ENCODE assay signal across 8 mouse cellular contexts in the genomic region with DNA sequence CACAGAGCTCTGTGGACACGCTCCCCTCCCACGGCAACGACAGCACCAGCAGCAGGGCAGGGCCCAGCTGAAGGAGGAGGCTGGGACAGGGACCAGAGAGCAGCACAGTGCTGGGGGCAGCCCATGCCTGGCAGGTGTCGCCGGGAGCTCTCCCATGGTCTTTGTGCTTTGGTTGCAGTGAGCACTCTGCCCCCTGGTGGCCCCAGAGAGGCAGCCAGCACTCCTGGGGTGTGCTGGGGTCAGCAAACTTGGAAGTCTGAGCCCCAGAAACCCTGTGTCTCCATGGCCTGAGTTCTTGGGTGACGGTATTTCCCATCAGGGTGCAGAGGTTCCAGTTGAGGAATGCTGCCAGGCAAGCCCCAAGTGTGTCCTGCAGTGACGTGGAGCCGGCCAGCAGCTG. TPM values are rescaled to one million over a fixed set of nuclear protein-coding genes. Genes with fewer than 3 reads are reported as not detected.
A peak's percentile ranks its signal among the peaks of the same experiment; 100 is the strongest.
DNase-seq lines count a peak whose midpoint lies in the region; ATAC-seq lines count a peak whose summit lies in the region.

No protein-coding gene starts in this region.

- DNase-seq in urinary bladder, postnatal 14 days (ENCODE audit: low spot score), result peak; percentile 72
- DNase-seq in urinary bladder, postnatal 10 days (ENCODE audit: low spot score), result no peak
- DNase-seq in embryo, embryonic 9.5 days (ENCODE audit: extremely low spot score), result peak; percentile 49
- DNase-seq in urinary bladder, postnatal 36 days (ENCODE audit: low spot score in 2 of 2), result peak; percentile 35 to 64

- no peak overlapping the region for H3K4me3 ChIP-seq in heart, embryonic 13.5 days
- no peak overlapping the region for H3K4me3 ChIP-seq in kidney, embryonic 16.5 days (ENCODE audit: low read length)
- H3K4me3 ChIP-seq in lung, embryonic 16.5 days (ENCODE audit: low read length), result no peak overlapping the region

- H3K36me3 ChIP-seq in heart, embryonic 13.5 days, result peaks cover 66% of the 10 kb centered on the region
- peaks cover 33% of the 10 kb centered on the region for H3K36me3 ChIP-seq in kidney, embryonic 16.5 days (ENCODE audit: insufficient read depth, low read length)
- H3K36me3 ChIP-seq in lung, embryonic 16.5 days (ENCODE audit: control insufficient read depth, insufficient read depth, low read length), result peaks cover 19% of the 10 kb centered on the region

- ATAC-seq in heart, embryonic 13.5 days (ENCODE audit: extremely low read depth, insufficient number of reproducible peaks, low FRiP score, low TSS enrichment), result no peak
- peak; percentile 71 for ATAC-seq in kidney, embryonic 16.5 days (ENCODE audit: low FRiP score, low TSS enrichment)
- peak; percentile 75 for ATAC-seq in lung, embryonic 16.5 days (ENCODE audit: low read depth)
- ATAC-seq in neutrophil, adult 5-6 weeks (ENCODE audit: extremely low read depth, insufficient number of reproducible peaks, low FRiP score, poor library complexity, severe bottlenecking), result peak; percentile 70

- H3K27ac ChIP-seq in heart, embryonic 13.5 days (replicated peaks), result no peak overlapping the region
- H3K27ac ChIP-seq in kidney, embryonic 16.5 days (ENCODE audit: low read length), result no peak overlapping the region
- H3K27ac ChIP-seq in lung, embryonic 16.5 days (ENCODE audit: low read length), result no peak overlapping the region

- peaks cover 35% of the 10 kb centered on the region for H3K4me1 ChIP-seq in heart, embryonic 13.5 days
- no peaks in the 10 kb centered on the region for H3K4me1 ChIP-seq in kidney, embryonic 16.5 days (ENCODE audit: insufficient read depth, low read length)
- H3K4me1 ChIP-seq in lung, embryonic 16.5 days (replicated peaks; ENCODE audit: control insufficient read depth, insufficient read depth, low read length), result no peaks in the 10 kb centered on the region; the same call in 1 of the 2 replicates

- no peaks in the 10 kb centered on the region for H3K27me3 ChIP-seq in heart, embryonic 13.5 days (replicated peaks)
- no peaks in the 10 kb centered on the region for H3K27me3 ChIP-seq in kidney, embryonic 16.5 days (ENCODE audit: insufficient read depth, low read length)
- H3K27me3 ChIP-seq in lung, embryonic 16.5 days (ENCODE audit: control insufficient read depth, insufficient read depth, low read depth, low read length), result no peaks in the 10 kb centered on the region

- no peaks in the 10 kb centered on the region for H3K9me3 ChIP-seq in heart, embryonic 13.5 days
- H3K9me3 ChIP-seq in kidney, embryonic 16.5 days (ENCODE audit: low read length), result no peaks in the 10 kb centered on the region
- no peaks in the 10 kb centered on the region for H3K9me3 ChIP-seq in lung, embryonic 16.5 days (ENCODE audit: control insufficient read depth, low read length)

- H3K4me2 ChIP-seq in heart, embryonic 13.5 days, result no peak overlapping the region
- no peak overlapping the region for H3K4me2 ChIP-seq in kidney, embryonic 16.5 days (replicated peaks; ENCODE audit: low read depth, low read length)
- no peak overlapping the region for H3K4me2 ChIP-seq in lung, embryonic 16.5 days (ENCODE audit: low read depth, low read length)

- WGBS in heart, embryonic 13.5 days, result 36% methylated on average over 8 of the region's 8 CpGs
- 31% methylated on average over 8 of the region's 8 CpGs for WGBS in kidney, embryonic 16.5 days
- WGBS in lung, embryonic 16.5 days, result 30% methylated on average over 8 of the region's 8 CpGs

- H3K9ac ChIP-seq in heart, embryonic 13.5 days, result peak overlapping the region; percentile 30; the same call in 1 of the 2 replicates
- H3K9ac ChIP-seq in kidney, embryonic 16.5 days (replicated peaks; ENCODE audit: low read length), result no peak overlapping the region
- no peak overlapping the region for H3K9ac ChIP-seq in lung, embryonic 16.5 days (ENCODE audit: low read length)

RNA-seq across cellular contexts. Expression of gene Fscn2, which starts 8.3 kb away (rescaled TPM):
- 0.31 and 0.50 TPM in 2 replicates for polyA plus RNA-seq in heart, embryonic 13.5 days (2015; fragmentation: Nextera tagmentation; extraction: Ambion mirVana)
- 0.72 and 0.82 TPM in 2 replicates for polyA plus RNA-seq in kidney, embryonic 16.5 days (2015; fragmentation: Nextera tagmentation; extraction: Ambion mirVana)
- polyA plus RNA-seq in lung, embryonic 16.5 days (2015; fragmentation: Nextera tagmentation; extraction: Ambion mirVana), result 0.64 and 0.83 TPM in 2 replicates
- 0.47 TPM in 1 of 2 replicates, not detected in the other for total RNA-seq in neutrophil, adult 5-6 weeks (2017)

RNA-seq across cellular contexts. Expression of gene Faap100, which starts 8.9 kb away (rescaled TPM):
- polyA plus RNA-seq in heart, embryonic 13.5 days (2015; fragmentation: Nextera tagmentation; extraction: Ambion mirVana), result 29.1 and 33.5 TPM in 2 replicates
- 42.3 and 44.8 TPM in 2 replicates for polyA plus RNA-seq in kidney, embryonic 16.5 days (2015; fragmentation: Nextera tagmentation; extraction: Ambion mirVana)
- polyA plus RNA-seq in lung, embryonic 16.5 days (2015; fragmentation: Nextera tagmentation; extraction: Ambion mirVana), result 36.7 and 41.4 TPM in 2 replicates
- 13.3 and 15.6 TPM in 2 replicates for total RNA-seq in neutrophil, adult 5-6 weeks (2017)

RNA-seq across cellular contexts. Expression of gene Actg1, which starts 21.3 kb away (rescaled TPM):
- polyA plus RNA-seq in heart, embryonic 13.5 days (2015; fragmentation: Nextera tagmentation; extraction: Ambion mirVana), result 1,234 and 1,290 TPM in 2 replicates
- polyA plus RNA-seq in kidney, embryonic 16.5 days (2015; fragmentation: Nextera tagmentation; extraction: Ambion mirVana), result 2,803 and 2,860 TPM in 2 replicates
- polyA plus RNA-seq in lung, embryonic 16.5 days (2015; fragmentation: Nextera tagmentation; extraction: Ambion mirVana), result 2,589 and 2,717 TPM in 2 replicates
- 1,411 and 1,557 TPM in 2 replicates for total RNA-seq in neutrophil, adult 5-6 weeks (2017)
